Mouse (Mus musculus) mesoderm, embryonic 11.5 days (tissue): ENCODE results near the gene Mrpl50.
A peak's percentile ranks its signal among the peaks of the same experiment; 100 is the strongest.
"Not testable (repeated sequence)": the region's sequence is repeated elsewhere in the genome, so short reads cannot be mapped to it uniquely, and the experiment has no call there.

ENCODE experiments used
- DNase-seq: peaks from one replicate; pipeline ENCODE4 v3.0.0-alpha.2; 2012; ENCODE audit warnings: low read depth, low spot score

Mrpl50 gene

DNA sequence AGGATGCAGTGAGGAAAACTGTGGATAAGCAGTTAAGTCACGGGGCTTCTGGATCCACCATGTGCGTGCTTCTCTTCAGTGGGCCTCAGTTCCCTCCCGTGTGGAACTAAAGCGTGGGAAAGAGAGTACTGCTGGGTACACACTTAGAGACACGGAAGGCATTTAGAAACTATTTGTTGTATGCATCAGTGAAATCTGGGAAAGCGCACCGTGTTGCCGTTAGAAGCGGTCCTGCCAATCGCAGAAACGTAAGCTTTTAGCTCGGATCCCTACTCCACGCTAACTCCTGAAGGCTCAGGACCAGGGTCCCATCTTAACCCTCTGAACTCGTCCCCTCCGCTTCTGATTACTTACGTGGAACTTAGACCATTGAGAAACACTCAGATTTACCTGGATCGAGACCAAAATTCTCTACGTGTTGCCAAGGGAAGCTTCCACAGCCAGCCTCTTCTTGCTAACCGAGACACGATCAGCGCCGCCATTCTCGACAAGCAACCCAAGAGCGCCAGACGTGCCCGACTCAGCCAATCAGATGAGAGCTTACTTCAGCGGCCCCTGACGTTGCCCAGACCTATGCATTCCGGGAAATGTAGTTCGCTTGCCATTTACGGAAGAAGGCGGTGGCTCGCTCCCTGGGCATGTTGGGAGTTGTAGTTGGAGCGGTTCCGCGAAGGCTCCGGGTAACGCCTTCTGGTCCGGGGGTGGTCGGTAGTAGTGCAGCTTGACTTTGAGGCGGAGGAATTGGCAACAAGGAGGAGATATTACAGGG, at the start of gene Mrpl50, which contains the start of gene Zfp189:
Gene Mrpl50, minus strand, starts transcription at position 522 of the 769 bp plus-strand sequence.
Gene Zfp189, plus strand, starts transcription at position 605 of the 769 bp plus-strand sequence.
- DNase-seq: peak; percentile 97

DNA sequence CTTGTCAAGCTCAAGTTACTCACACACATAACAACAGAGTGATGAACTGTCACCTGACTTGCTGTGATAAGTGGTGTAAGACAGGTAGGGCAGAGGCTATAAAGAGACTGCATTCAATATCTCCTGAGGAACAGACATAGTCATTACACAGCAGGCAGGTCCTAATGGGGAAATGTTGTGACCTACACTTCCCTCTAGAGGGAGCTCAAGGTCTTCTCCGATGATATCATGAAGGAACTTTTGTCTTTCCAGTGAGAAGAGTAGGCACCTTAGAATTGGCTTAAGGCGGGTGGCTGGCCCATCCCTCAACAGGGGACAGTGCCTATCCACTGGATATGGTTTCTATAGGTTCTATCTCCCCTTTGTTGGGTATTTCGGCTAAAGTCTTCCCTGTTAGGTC, 46.7 kb upstream of the Mrpl50 start:
- peak; percentile 71 for DNase-seq

DNA sequence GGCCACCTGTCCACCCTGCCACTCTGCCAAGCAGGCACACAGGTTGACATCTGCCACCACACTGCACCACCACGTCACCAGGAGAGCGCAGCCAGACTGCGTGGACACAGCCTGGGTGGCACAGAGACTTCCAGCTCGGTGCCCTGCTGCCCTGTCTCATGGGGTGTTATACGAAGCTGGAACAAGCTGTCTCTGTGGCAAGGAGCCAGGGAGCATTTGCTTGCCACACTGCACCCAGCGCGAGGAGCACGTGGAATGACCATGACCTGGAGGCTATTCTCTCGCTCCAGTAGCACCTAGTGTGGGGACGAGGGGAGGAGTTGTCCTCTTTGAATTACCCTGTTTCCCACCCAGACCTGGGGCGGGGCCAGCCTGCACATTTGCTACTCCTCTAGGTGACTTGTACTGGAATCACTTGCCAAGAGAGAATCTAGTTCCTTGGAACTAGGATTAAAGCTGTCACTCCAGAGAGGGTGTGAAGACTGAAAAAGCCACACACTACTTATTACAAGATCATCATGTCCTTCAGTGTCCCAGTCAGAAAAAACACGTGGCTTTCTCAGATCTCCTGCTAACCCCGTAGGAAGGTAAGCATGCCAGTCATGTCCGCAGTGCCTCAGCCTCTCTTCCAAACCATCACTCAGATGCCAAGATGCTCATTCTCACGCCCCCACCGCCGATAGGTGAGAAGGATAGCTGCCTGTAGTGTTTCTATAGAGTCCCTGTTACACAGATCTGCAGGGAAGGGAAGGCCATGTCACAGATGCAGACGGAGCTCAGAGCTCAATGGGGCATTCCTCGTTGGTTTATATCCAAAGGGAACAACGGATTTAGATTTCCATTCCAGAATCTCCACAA, 39.3 kb upstream of the Mrpl50 start:
- no peak for DNase-seq

DNA sequence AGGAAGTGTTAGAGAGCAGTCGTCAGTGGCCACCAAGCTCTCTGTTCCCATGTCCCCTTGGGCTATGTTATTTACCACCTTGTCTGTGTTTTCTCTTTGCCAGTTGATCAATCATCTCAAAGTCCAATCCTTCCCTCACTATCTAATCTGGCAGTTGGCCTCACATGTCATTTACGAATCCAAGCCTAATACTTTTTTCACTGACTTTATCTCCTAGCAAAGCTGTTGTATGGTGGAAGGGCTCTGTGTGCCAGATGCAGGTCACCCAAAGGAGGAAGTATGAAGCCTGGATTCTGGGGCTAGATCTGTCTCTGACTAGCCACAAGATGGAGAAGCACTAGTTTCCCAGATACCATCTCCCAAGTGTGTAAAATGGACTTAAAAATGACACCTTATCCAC, 37.3 kb upstream of the Mrpl50 start:
- DNase-seq: no peak

DNA sequence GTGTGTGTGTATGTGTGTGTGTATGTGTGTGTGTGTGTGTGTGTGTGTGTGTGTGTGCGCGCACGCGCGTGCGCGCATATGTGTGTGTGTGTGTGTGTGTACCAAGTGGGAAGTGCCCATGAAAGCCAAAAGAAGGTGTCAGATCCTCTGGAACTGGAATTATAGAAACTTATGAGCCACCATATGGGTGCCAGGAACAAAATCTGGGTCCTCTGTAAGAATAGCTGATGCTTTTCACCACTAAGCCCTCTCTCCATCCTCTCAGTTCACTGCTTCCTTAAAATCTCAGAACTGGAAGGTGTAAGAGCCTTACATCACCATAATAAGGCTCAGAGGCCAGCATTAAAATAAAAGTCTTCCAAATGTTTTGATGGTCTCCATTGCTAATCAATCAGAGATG, 36.5 kb upstream of the Mrpl50 start:
- DNase-seq: no peak

DNA sequence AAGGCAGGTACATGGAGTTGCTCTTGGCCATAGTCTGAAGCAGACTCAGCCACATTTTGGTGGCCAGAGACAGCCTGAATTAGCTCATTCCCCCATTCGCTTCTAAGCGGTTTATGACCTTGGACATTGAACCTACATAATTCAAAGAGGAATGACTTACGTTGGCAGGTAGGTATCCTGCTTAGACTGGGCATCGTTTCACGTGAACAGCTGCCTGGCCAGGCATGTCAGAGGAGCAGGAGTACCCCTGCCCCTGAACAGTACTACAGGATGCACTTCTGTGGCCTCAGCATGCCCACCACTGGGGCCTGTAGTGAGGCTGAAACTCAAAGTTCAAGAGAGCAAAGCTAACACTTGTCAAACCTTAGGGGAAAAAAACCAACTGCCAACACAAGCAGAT, 32.5 kb upstream of the Mrpl50 start:
- no peak for DNase-seq

DNA sequence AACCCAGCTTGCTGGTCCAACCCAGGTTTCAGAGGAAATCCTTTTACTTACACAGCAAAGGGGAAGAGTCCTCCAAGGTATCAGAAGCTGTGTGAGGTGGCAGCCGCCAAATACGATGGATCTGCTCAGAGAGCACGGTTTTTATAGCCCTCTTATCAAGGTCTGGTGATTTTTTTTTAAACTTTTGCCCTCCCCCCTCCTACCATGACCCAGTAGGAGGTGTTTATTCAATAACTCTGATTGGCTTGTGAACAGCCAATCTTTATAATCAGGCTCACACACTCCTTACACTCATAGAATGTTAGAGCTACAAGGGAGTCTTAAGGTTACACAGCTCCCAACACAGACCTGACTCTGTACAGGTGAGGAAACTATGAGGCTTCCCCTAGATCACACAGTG, 28.5 kb upstream of the Mrpl50 start, which contains the start of gene Aldob:
Gene Aldob, minus strand, starts transcription at position 164 of the 400 bp plus-strand sequence.
- DNase-seq: no peak

DNA sequence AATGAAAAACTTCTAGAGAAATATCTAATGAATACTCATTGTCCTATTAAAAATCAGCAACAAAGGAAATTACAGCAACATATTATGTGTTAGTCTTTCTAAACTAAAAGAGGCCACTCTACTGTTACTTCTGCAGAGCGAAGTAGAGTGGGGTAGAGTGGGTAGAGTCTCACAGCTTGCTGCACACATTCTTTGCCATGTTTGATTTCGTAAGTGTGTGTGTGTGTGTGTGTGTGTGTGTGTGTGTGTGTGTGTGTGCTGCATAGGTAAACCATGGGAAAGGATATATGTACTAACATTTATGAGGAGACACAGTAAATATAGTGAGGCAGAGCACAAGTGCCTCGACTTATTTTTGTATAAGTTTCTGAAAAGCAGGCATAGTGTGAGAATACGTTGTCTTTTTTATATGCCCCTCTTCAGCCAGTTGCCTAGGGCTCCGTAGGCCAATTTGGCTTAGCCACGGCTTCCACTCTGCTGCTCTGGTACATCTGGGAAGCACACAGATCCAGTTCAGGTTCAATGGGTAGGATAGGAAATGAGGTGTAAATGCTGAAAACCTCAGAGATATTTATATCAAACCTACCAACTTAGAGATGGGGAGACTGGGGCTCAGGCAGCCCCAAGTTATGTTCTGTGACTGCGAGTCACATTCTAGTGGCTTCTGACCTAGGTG, 26.8 kb upstream of the Mrpl50 start:
- DNase-seq: no peak

DNA sequence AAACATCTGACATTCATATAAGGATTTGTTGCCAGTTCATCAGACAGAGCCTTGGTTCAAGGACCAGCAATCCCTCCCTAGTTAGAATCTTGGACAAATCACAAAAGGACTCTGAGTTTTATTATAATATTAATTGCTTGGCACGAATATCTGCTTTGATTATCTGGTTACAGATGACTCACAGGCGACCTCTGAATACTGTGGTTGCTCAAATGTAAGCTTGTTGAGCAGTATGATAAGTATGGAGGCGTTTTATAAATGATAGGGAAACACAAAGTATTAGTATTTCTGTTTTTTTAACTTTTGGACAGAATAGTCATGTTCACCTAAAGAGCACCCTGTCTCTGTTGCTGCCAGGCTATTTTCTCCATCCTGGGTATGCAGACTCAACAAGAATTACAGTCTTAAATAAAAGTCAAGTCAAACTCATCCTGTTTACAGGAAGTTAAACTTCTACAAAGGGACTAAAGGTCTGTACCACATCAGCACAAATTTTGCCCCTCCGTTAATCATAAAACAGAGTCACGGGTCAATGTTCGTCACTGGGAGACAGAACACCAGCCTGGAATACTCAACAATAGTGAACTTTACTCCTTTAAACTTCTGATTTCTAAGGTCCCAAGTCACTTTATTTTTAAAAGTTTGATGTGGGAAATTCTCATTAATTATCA, 26.1 kb upstream of the Mrpl50 start:
- no peak for DNase-seq

DNA sequence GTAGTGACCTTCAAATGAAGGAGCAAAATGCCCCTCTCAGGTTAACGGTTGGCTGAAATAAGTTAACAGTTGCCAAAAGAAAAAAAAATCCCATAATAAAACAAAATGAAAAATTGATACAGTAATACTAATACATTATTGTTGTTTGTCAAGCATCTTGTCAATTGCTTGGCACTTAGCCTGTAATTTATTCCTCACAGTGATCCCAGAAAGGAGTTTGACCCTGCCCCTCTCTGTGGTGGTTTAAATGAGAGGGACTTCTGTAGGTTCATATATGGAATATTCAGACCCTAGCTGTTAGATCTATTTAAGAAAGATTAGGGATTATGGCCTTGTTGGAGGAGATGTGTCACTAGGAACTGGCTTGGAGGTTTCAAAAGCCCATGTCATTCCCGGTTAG, 25.1 kb upstream of the Mrpl50 start:
- DNase-seq: no peak

DNA sequence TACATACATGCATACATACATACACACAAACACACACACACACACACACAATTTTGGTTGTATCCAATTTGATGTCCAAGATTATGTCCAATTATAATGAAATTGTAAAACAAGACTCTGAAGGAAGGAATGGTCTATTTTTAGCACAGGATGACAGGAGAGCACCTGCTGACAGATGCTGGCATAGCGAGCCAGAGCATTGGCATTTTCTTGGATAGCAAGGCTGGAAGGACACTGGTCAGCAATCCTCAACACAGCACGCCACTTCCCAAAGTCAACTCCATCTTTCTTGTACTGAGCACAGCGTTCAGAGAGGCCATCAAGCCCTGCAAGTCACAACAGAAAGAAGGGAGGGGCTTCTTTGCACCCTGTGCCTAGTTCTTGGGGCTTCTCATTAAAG, 20.1 kb upstream of the Mrpl50 start:
- no peak for DNase-seq

DNA sequence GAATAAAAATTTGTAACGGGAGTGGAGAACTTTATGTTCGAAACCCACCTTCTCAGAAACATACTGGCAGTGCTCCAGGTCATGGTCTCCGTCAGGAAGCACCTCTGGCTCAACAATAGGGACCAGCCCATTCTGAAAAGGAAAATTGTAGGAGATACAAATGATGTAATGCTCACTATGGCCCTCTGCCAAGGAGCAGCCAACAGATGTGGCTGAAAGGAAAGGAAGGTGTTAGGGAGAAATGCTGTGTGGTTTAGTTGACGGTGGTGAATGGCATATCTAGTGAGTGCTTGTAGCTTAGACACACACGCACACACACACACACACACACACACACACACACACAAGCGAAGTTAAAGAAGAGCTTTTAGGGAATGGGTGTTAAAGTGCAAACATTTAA, 18.8 kb upstream of the Mrpl50 start:
- DNase-seq: no peak

DNA sequence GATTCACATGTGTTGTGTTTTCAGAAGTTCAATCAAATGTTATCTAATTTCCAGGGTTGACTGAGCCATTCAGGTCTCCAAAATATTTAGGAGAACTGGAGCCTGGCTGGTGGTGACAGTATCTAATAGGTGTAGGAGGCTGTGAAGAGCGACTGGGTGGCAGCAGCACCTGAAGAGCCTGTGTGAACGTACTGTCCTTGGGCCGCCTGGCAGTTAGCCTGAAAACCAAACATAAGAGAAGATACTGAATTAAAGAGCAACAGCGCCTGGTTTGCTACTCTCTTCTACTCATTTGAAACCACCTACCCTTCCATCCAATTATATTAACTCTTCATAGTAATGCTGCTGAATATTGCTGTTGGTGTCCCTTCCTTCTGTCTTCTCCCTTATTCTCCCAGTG, 15.8 kb upstream of the Mrpl50 start:
- DNase-seq: no peak

DNA sequence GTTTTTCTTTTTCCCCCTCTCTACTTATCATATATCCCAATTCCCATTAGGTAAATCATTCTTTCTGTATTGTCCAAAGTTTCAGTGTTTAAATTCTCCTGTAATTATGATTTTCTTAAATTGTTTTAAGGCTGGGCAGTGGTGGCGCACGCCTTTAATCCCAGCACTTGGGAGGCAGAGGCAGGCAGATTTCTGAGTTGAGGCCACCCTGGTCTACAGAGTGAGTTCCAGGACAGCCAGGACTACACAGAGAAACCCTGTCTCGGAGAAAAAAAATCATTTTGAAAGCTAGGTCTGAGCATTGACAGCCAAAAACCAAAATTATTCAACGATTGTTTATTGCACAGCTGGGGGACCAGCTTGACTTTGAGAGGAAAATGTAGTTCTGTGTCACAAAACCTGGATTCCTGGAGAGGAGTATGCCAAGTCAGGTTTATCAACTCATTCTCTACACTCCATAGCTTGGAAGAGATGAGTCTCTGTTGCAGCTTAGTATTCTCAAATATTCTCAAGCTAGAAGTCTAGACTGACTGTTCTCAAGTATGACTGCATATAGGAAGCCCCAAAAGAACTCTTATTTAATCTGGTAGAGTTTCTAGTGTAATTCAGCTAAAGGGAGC, 14.9 kb upstream of the Mrpl50 start:
- DNase-seq: no peak

DNA sequence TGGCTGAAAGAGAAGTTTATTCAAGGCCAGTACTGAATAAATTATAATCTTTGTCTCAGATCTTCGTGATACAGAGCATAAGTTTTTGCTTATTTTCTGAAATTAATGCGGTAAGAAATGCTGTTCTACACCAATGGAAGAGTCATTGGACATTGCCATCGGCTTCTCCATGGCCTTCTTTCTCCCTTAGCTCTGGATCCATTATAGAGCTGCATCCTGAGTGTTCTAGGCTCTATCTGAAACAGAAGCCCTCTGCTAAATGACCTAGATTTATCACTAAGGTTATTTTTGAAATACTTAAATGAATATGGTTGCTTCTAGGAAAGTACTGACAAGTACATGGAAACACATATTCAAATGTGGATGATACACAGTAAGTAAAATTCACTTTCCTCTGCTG, 14.1 kb upstream of the Mrpl50 start:
- no peak for DNase-seq

DNA sequence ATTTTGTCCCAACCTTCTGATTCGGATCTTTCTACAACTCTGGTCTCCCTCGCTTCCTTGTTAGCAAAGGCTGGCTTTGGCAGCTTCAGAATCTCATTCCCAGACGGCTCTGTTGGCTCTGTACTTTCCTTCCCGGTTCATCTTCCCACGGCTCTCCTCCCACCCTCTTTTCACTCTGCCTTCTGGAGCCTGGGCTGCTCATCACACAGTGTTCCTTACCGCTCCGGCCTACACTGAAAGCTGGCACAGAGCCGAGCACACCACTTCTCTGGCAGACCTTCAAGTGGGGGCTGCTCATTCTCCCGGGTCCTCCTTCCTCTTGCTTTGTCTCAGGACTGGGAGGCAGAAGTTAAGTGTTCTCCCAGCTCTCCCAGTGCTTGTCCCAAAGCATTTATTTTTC, 1.7 kb upstream of the Mrpl50 start:
- DNase-seq: no peak

DNA sequence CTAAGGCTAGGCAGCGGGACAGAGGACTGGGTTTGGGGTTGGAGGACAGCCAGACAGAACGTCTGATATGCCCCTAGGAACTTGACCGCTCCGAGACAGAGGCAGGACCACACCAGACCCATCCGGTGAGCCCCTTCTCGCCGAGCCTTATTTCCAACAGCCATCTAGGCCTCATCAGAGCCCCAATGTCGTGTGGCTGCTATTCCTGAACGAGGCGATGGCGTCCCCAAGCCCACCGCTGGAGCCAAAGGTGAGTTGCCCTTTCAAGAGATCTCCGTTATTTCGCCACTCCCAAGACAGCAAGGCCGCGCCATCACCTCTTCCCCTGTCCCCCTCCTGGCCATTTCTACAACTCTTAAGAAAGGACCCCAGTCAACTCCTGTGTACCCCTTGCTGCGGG, 453 bp upstream of the Mrpl50 start:
- DNase-seq: no peak

DNA sequence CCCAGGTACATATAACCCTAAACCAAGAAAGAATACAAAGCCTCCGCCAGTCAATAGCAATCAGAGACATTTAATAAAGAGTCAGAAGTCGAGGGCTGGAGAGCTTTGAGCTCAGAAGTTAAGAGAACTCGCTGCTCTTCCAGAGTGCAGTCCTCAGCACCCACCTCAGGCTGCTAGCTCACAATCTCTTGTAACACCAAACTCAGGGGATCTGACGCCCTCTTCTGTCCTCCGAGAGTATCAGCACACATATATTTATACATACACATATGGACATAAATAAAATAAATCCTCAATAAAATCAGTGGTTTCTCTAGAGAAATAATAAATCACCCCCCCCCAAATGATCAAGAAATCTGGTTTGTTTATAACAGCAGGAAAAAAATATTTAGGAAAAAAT, 1.4 kb downstream of the Mrpl50 start:
- peak; percentile 31 for DNase-seq

DNA sequence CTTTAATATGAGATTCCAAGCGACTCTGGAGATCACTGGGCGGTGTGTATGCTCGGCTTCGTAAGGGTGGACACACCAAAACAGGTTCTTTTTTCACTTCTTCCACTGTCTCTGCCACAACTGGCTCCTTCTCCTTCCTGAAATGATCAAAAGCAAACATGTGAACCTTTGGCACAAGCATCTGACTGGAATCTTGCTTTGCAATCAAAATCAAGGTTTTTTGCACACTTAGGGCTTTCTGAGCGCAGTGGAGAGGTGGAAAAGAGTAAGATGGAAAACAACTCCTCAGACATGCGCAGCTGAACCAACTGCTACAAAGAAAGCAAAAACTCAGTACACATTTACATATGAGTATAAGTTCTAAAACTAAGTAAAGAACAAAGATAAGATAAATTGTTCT, 6.5 kb downstream of the Mrpl50 start:
- DNase-seq: no peak

DNA sequence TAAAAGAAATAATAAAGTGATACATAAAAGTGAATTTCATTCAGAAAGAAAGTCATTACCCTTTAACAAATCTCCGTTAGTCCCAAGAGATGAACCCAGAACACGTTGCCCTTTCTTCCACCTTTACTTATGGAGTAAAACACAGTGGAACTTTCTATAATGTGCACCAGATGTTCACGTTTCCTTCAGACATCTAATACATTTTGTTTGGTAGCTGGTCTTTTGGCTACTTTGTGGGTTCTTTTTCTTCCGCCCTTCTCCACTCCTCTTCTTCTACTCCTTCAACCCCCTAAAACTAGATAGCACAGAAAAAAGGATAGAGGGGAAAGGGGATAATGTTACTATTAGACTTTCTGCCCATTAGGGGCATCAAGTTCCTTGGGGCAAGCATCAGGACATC, 8.3 kb downstream of the Mrpl50 start:
- DNase-seq: no peak

DNA sequence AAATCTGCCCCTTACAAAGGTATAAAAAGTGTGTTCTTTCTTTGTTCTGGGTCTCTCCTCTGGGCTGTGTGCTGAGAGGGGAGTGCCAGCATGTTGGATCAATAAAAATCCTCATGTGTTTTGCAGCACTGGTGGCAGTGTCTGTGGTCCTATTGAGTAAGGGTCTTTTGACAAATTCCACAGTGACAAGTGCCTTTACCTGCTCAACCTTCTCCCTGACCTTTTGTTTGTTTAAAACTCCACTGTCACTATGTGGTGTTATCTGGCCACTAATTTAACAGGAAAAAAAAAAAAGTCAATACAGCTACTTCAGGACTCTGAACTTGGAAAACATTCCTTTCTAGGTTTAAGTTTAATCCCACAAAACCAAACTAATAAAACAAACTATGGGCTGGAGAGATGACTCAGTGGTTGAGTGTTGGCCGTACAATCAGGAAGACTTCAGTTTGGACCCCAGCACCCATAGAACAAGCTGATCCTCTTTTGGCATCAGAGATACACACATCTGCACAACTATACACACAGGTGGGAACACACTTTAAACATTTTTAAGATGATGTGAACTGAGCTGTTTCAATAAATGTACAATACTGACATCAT, 10.6 kb downstream of the Mrpl50 start:
- DNase-seq: not testable (repeated sequence)
